Mouse (Mus musculus) frontal cortex, postnatal 25 days (tissue): Measurements from ENCODE around the gene Piezo1.

Experiments used
- DNase-seq, 2 experiments: peaks; one replicate each; pipeline ENCODE4 v3.0.0; 2022; ENCODE audit warnings: low spot score in 2 of 2

Gene Piezo1

GRCm38 (mm10) chr8:122546066-122546755 is 4.9 kb downstream of the Piezo1 start:
- DNase-seq = no peak

GRCm38 (mm10) chr8:122544138-122544537 is 7.0 kb downstream of the Piezo1 start:
- no peak for DNase-seq

DNA sequence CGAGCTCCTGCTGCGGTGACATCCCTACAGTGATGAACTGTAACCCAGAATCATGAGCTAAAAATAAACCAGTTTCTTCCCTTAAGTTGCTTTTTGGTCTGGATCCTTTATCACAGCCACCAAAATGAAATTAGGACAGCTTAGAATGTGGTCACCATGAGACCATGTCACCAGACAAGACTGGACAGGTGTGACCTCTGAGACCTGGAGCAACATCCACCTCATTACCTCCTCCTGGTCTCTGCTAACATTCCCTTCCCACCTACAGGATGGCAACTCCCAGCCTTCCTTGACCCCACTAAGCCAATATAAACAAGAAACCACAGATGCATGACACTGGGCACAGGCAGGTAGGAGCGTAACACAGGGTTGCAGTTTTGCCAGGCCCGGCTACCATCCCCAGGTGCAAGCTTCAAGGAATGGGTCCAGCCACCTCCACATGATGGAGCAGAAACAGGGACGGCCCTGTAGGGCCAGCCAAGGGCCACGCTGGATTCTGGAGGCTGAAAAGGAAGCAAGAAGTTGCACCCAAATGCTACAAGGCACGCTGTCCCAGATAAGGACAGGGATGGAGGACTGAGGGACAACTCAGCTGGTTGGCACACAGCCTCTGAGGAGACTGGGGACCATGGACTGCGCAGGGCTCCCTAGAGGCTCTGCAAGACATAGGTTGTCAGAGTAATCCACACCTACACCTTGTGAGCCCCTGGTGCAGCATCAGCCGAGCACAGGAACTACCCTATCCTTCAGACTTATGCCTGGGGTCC is 12.6 kb downstream of the Piezo1 start:
- DNase-seq = no peak

DNA sequence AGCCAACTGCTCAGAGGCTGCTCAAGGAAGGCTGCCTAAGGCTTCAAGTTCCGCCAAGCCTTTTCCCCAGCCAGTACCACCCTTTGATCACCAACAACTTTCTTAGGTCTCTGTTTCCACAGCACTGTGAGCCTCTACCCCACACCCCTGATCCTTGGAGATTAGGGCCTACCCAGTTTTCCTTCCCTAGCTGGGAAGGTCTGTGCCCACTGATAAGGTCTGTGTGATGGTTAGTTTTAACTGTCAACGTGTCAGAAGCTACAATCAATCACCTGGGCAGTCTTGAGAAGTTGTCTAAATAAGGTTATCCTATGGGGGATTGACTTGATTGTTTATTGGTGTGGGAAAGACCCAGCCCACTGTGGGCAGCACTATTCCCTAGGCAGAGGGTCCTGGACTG is 13.3 kb downstream of the Piezo1 start:
- no peak for DNase-seq

- no peak for DNase-seq
Measured at GRCm38 (mm10) chr8:122537033-122537432, 14.1 kb downstream of the Piezo1 start.

DNA sequence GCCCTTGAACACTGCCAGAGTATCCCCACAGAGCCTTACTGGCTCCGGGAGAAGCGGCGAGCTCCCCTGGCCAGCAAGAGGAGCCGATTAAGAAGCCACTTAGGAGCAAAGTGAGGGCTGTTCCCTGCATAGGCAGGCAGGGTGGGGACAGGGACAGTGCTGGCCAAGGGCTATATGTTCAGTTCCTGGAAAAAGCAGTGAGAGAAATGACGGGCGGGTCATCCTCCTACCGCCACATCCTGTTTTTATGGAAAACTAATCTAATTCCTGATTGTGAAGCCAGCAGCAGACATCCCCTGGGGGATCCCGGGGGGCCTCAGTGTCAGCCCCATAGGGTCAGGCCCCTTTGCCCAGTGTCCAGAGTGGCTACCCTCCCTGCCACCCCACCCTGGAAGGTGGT is 19.8 kb downstream of the Piezo1 start:
- DNase-seq = no peak

GRCm38 (mm10) chr8:122529159-122529558 is 22.0 kb downstream of the Piezo1 start:
- no peak for DNase-seq

GRCm38 (mm10) chr8:122527937-122528336 is 23.2 kb downstream of the Piezo1 start:
- no peak for DNase-seq

DNA sequence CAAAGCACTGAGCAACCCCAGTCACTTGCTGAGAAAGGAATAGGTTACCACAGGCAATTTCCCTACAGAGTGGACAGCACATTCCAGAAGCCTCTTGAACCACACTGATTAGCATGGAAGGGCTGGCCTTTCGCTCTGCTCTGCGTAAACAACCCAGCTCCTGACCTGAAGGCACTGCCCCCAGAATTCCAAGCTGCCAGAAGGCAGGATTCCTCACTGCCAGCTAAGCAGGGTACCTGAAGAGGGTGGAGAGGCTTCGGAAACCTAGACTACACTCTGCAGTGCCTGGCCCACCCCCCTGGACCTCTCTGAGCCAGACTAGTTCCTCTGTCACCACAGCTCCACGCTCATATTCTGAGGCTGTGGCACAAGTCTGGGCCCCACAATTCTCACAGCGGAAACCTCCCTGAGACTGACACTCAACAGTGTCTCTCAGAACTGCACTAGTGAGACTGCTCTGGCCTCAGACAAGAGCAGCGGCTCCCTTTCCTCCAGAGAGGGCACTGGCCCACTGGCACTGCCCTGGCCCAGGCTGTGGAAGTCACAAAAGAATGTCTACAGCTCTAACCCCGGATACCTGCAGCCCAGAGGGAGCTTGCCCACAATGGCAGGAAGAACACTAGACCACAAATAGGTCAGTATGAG is 24.5 kb downstream of the Piezo1 start:
- no peak for DNase-seq

- DNase-seq = no peak
Measured at GRCm38 (mm10) chr8:122526084-122526483, 25.0 kb downstream of the Piezo1 start.

DNA sequence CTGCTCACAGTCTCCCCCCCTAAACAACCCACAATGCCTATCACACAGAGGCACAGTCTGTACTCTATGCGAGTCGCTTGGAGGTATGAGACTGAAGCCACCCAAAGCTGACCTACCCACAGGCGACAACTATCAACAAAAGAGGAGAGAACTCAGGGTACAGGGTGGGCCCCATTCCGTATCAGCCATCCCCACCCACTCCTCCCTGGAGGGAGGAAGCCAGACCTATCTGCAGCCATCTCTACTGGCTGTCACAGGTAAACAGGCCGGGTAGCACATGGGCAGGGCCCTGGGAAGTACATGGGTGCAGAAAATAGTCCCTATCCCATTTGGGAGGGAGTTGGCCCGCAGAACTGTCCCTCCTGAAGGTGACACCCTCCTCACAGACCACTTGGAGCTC is 26.1 kb downstream of the Piezo1 start:
- no peak for DNase-seq

DNA sequence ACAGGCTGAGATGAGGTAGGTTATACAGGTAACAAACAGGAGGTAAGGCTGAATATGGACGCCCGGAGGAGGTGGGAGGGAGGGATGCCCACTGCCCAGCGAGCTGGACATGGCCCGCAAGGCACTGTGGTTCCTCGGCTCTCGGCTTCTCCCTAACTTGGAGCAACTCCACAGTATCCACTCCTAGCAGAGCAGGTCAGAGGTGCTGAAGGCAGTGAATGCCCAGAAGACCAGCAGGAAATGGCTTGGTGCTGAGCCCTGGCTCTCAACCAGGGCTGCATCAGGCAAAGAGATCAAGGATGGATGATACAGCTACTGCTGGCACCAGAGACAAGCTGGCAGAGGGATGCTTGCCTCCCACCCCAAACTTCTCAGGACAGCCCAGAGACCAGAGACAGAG is 26.6 kb downstream of the Piezo1 start:
- DNase-seq = no peak

DNA sequence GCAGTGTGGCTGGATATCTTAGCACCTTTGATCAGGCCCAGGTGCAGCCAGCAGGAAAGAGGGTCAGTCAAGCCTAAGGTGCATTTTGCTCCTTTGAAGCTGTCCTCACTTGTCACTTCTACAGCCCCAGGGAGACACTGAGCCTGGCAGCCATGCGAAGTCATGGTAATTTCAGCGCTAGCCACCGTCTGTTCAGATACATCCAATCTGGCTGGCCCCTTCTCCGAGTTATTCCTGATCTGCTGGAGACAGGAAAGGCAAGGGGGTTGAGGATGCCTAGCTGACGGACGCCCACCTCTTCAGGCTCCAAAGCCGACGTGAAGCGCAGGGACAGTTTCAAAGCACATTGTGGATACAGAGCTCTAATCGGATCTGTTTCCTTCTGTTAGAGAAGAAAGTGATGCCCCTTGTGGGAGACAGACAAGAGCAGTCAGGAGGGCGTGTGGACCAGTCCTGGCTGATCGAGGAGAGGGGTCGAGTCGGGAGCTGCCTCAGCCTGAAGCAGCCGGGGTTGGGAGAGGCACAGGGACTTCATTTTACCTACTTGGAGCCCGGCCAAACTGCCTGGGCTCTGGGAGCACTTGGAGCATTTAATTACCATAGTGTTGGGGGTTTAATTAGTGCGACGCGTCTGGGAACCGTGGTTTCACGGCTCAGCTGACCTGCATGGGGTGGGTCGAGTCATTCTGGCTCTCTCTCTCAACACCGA is 27.3 kb downstream of the Piezo1 start:
- DNase-seq = no peak

GRCm38 (mm10) chr8:122522796-122523651 is 28.1 kb downstream of the Piezo1 start:
- DNase-seq = no peak

GRCm38 (mm10) chr8:122520611-122521010 is 30.5 kb downstream of the Piezo1 start:
- DNase-seq = no peak

DNA sequence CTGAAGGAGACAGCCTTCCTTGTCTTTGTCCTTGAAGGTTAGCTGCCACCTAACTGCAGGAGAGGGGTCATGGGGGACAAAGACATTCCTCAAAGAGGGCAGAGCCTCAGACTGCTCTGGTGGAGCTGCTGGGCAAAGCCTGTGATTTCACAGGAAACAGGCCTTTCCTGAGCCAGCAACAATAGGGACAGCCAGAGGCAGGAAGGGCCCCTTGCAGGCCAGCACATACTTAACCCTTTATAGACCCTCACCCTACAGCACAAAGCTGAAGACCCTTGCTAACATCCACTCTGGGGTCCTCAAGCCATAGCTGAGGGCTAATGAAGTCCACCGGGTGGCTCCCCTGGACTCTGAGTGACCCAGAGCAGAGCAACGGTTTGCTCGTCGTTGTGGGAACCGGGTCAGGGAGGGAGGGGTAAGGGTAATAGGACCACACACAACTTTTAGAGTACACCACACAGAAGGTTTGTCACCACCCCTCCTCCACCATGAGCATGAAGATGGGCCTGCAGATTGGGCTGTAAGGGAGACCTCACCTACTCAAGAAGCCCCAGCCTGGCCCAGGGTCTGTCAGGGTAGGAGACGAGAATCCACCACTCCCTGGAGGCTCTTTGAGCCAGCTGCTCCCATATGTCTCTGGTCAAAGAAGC is 33.5 kb downstream of the Piezo1 start:
- no peak for DNase-seq

GRCm38 (mm10) chr8:122515699-122516098 is 35.4 kb downstream of the Piezo1 start:
- no peak for DNase-seq

- no peak for DNase-seq
Measured at GRCm38 (mm10) chr8:122512392-122512791, 38.7 kb downstream of the Piezo1 start.

DNA sequence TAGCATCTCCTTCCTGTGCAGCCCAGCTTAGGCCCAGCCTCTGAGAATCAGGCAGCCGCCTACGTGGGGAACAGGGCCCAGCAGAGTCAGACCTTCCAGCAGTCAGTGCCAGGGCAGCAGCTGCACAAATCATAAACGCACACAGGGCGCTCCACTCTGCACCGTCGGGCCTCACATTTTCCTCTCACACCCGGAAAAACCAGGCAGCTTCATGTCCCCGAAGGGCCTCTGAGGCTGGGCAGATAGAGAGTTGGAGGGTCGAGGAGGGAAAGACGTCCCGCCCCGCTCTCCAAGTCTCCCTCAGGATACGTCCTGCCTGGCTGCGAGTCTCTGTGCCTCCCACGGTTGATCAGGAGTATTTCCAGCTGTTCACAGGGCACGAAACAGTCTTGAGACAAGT is 39.6 kb downstream of the Piezo1 start:
- no peak for DNase-seq

GRCm38 (mm10) chr8:122500856-122501255 is 50.3 kb downstream of the Piezo1 start:
- DNase-seq = peak; percentile 58 to 62

DNA sequence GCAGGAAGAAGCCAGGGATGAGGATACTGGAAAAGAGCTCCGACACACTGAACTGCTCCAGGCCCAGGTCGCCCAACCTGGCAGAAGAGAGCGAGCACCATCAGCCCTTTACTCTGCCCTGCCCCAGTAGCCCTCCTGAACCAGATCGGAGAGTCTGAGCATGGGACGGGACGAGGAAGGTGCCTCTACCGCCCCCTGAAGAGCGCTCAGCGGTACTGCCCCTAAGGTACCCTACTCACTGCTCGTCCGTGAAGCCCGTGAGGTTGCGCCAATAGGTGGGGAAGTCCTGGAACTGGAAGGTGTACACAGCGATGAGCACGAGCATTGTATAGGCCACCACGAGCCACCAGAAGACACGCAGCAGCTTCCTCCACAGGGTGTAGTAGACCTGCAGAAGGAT is 53.2 kb downstream of the Piezo1 start:
- DNase-seq = no peak
